Mouse (Mus musculus) forebrain, embryonic 14.5 days (tissue): ENCODE results near the gene Cars2. TPM values are rescaled to one million over a fixed set of nuclear protein-coding genes. Genes with fewer than 3 reads are reported as not detected.

Source experiments
- ATAC-seq: fragments of 200-750 bp; cut with Nextera tagmentation; 2 replicates; pipeline ENCODE4 v1.8.0; 2017; ENCODE audit warnings: mild to moderate bottlenecking, moderate library complexity
- DNase-seq: peaks from one replicate; pipeline ENCODE4 v3.0.0-alpha.2; 2015; ENCODE audit warnings: low spot score
- H3K27ac ChIP-seq: fragments of 300-500 bp; sonication (generic); 2 replicates; pipeline ENCODE4 v1.5.1; 2014; ENCODE audit warnings: low read depth, mild to moderate bottlenecking, control low read depth, low read length, moderate library complexity
- H3K27me3 ChIP-seq: fragments of 300-500 bp; sonication (generic); replicated peaks from 2 replicates; pipeline ENCODE4 v1.6.1; 2014; ENCODE audit warnings: low read length, control low read depth, mixed read lengths; ENCODE audit not compliant: control insufficient read depth, insufficient read depth
- H3K36me3 ChIP-seq: fragments of 300-500 bp; sonication (generic); 2 replicates; pipeline ENCODE4 v1.6.1; 2014; ENCODE audit warnings: low read length, control low read depth; ENCODE audit not compliant: control insufficient read depth, insufficient read depth
- H3K4me1 ChIP-seq: fragments of 300-500 bp; sonication (generic); 2 replicates; pipeline ENCODE4 v1.6.1; 2014; ENCODE audit warnings: antibody characterized with exemption, low read length, control low read depth; ENCODE audit not compliant: control insufficient read depth, insufficient read depth
- H3K4me2 ChIP-seq: fragments of 300-500 bp; sonication (generic); 2 replicates; pipeline ENCODE4 v1.6.1; 2014; ENCODE audit warnings: mild to moderate bottlenecking, control low read depth, low read length
- H3K4me3 ChIP-seq: fragments of 300-500 bp; sonication (generic); 2 replicates; pipeline ENCODE4 v1.5.1; 2014; ENCODE audit warnings: low read depth, low read length, control low read depth
- H3K9ac ChIP-seq: fragments of 300-500 bp; sonication (generic); 2 replicates; pipeline ENCODE4 v1.6.1; 2014; ENCODE audit warnings: mild to moderate bottlenecking, low read length, control low read depth, moderate library complexity
- H3K9me3 ChIP-seq: fragments of 300-500 bp; sonication (generic); replicated peaks from 2 replicates; pipeline ENCODE4 v1.6.1; 2016; ENCODE audit warnings: low read length, control low read depth, mixed read lengths; ENCODE audit not compliant: control insufficient read depth
- WGBS: fragments of 180-500 bp; shearing (Covaris S2); extraction: QIAGEN DNeasy Blood & Tissue Kit; methylation state at CpG from one replicate; pipeline ENCODE4 v1.1.7; 2014; 5-methylcytosine and 5-hydroxymethylcytosine counted together
- polyA plus RNA-seq: library from polyadenylated mRNA; unstranded; fragments of >200 nt; fragmentation: Nextera tagmentation; extraction: Ambion mirVana; gene quantifications from 2 replicates; pipeline ENCODE4 v1.2.1, GENCODE M21; 2014

The Cars2 gene
- polyA plus RNA-seq, 1 experiment from 2014 or later = 26.0 TPM

DNA sequence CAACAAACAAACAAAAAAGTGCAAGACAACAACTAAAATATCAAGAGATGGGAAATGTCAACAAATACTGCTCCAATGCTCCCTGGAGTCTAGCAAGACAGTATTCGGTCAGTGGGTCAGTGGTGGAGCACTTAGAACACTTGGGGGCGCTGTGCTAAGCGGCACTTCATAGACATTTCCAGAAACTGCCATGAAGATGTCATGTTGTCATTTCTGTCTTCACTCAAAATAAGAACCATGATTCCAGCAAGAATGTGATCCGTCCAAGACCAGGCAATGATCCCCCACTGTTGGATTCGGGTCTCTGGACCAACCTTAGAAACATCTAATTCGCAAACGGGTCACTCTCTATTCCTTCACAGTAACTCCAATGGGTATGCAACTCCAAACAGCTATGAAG is 877 bp downstream of the Cars2 start:
- 25% methylated on average over 7 of the region's 7 CpGs for WGBS
- Histone ChIP-seq H3K36me3 (0 out of 2 replicates have a peak, but pooled peaks cover 7% of the 10 kb centered on the region), H3K9ac (peak overlapping the region; percentile 87), H3K4me1 (peaks cover 12% of the 10 kb centered on the region), H3K4me3 (peak overlapping the region; percentile 77), H3K4me2 (peak overlapping the region; percentile 81), H3K27ac (peak overlapping the region; percentile 90; the same call in 1 of the 2 replicates), H3K9me3 (no peaks in the 10 kb centered on the region), H3K27me3 (no peaks in the 10 kb centered on the region)
- DNase-seq = peak; percentile 48
- ATAC-seq = no peak

DNA sequence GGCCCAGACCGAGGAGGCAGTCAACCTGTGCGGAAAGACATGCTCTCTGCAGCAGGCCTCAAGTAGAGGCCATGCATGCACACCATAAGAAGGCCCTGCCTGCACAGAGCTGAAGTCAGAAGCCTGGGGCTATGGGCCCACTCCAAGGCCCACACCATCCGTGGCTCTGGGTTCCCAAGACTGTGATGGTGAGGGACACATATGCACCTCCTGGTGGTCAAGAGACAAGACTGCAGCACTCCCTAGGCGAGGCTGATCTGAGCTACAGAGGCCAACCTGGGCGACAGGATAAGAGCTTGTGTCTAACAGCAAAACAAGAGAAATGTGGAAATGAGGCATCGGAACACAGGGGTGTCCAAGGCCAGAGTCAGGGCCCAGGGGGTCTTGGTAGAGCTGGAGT is 3.5 kb downstream of the Cars2 start:
- H3K27ac ChIP-seq = no peak overlapping the region
- peaks cover 9% of the 10 kb centered on the region for H3K4me1 ChIP-seq
- no peak overlapping the region for H3K9ac ChIP-seq
- peaks cover 11% of the 10 kb centered on the region; the same call in 1 of the 2 replicates for H3K36me3 ChIP-seq
- H3K27me3 ChIP-seq = no peaks in the 10 kb centered on the region
- no peak for ATAC-seq
- DNase-seq = no peak
- no peak overlapping the region for H3K4me2 ChIP-seq
- H3K4me3 ChIP-seq = no peak overlapping the region
- no peaks in the 10 kb centered on the region for H3K9me3 ChIP-seq
- 62% methylated on average over 6 of the region's 6 CpGs for WGBS

DNA sequence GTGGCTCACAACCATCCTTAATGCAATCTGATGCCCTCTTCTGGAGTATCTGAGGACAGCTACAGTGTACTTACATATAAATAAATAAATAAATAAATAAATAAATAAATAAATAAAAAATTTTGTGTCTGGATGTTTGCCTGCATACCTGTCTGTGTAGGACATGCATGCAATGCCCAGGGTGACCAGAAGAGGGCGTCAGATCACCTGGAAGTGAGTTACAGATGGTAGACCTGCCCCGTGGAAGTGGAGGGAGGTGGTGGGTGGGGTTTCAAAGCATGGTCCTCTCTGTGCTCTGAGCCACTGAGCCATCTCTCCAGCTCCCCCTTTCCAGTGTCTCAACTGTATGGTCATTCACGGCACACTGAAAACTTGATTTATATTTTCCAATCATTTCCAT is 6.2 kb downstream of the Cars2 start:
- peaks cover 33% of the 10 kb centered on the region for H3K36me3 ChIP-seq
- H3K4me3 ChIP-seq = no peak overlapping the region
- H3K9ac ChIP-seq = no peak overlapping the region
- WGBS = 47% methylated on average over 3 of the region's 3 CpGs
- DNase-seq (peak; percentile 35), ATAC-seq (no peak)
- H3K27me3 ChIP-seq = no peaks in the 10 kb centered on the region
- no peaks in the 10 kb centered on the region for H3K4me1 ChIP-seq
- H3K4me2 ChIP-seq = no peak overlapping the region
- H3K27ac ChIP-seq = no peak overlapping the region
- no peaks in the 10 kb centered on the region for H3K9me3 ChIP-seq

DNA sequence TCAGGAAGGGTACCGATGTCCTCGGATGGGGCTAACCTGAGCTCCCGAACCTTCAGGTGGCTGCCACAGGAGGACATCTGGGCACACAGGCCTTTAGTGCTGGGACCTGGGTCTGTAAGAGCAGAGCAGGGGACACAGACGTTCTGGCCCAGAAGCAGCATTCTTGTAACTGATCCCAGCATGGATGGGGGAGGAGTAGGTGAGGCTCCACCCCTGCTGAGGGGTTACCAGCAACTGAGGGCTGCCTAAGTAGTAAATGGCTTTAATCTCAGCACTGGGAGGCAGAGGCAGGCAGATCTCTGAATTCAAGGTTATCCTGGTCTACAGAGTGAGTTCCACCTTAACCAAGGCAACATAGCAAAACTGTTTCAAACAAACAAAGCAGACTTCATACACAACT is 7.7 kb downstream of the Cars2 start:
- DNase-seq = no peak
- Histone ChIP-seq H3K4me3 (no peak overlapping the region), H3K4me2 (no peak overlapping the region), H3K27ac (no peak overlapping the region), H3K27me3 (no peaks in the 10 kb centered on the region), H3K36me3 (peaks cover 33% of the 10 kb centered on the region), H3K4me1 (no peaks in the 10 kb centered on the region), H3K9me3 (no peaks in the 10 kb centered on the region), H3K9ac (no peak overlapping the region)
- no peak for ATAC-seq
- WGBS = 87% methylated on average over 4 of the region's 4 CpGs

DNA sequence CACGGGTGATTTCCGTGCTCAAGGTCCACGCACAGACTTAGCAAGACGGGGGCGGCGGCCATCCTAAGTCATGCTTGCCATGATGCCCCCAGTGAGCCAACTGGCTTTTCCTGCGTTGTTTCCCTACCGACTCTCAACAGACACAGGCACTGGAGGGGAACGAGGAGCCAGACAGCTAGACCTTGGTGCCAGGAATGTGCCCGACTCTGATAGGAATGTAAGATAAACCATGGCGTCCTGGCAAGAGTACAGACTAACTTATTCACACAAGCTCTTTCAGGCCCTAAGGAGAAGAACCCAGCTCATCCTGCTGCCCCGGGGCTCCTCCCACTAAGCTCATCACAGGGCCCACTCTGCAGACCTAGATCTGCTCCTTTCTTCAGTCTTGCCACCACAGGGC is 8.6 kb downstream of the Cars2 start:
- DNase-seq = no peak
- H3K36me3 ChIP-seq = peaks cover 37% of the 10 kb centered on the region

DNA sequence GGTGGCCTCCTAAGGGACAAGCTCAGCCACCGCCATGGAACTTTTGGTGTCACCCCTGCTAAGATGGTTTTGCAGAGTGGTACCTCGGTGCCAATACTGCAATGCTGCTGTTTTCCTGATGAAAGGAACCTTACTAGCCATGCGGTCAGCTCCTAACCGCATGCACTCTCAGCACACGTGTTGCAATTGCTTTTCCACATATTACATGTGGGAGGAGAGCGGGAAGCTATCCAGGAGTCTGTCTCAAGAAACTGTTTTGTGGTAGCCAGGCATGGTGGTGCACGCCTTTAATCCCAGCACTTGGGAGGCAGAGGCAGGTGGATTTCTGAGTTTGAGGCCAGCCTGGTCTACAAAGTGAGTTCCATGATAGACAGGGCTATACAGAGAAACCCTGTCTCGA is 10.4 kb downstream of the Cars2 start:
- no peaks in the 10 kb centered on the region for H3K9me3 ChIP-seq
- no peaks in the 10 kb centered on the region for H3K4me1 ChIP-seq
- DNase-seq = no peak
- WGBS = 94% methylated on average over 8 of the region's 8 CpGs
- ATAC-seq = no peak
- no peaks in the 10 kb centered on the region for H3K27me3 ChIP-seq
- H3K4me3 ChIP-seq = no peak overlapping the region
- no peak overlapping the region for H3K4me2 ChIP-seq
- no peak overlapping the region for H3K9ac ChIP-seq
- H3K36me3 ChIP-seq = peaks cover 38% of the 10 kb centered on the region
- H3K27ac ChIP-seq = no peak overlapping the region

More for the DNA sequence above, 8.6 kb downstream of the Cars2 start:
- WGBS = 98% methylated on average over 12 of the region's 12 CpGs
- ATAC-seq = no peak
- no peak overlapping the region for H3K9ac ChIP-seq
- no peak overlapping the region for H3K4me3 ChIP-seq
- no peaks in the 10 kb centered on the region for H3K9me3 ChIP-seq
- no peaks in the 10 kb centered on the region for H3K27me3 ChIP-seq
- no peaks in the 10 kb centered on the region for H3K4me1 ChIP-seq
- H3K4me2 ChIP-seq = no peak overlapping the region
- H3K27ac ChIP-seq = no peak overlapping the region

DNA sequence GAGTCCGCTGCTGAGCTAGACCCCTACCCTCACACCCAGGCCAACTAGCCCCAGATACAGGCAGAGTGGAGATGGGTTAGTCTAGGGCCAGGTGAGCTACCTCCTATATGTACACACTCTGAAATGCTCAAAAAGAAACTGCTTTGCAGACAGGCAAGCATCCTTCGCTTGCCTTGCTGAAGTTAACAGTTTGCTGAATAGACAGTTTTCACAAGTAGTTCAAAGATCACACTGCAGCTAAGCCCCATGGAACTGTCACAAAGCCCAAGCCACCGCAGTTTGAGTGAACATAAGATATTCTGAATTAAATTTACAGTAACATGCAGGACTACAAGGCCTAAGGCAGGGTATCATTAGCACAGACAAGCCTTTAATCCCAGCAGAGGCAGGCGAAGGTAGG is 11.5 kb downstream of the Cars2 start:
- Histone ChIP-seq H3K4me2 (no peak overlapping the region), H3K27ac (no peak overlapping the region), H3K27me3 (no peaks in the 10 kb centered on the region), H3K4me1 (0 out of 2 replicates have a peak, but pooled peaks cover 5% of the 10 kb centered on the region), H3K36me3 (peaks cover 38% of the 10 kb centered on the region), H3K9ac (no peak overlapping the region), H3K4me3 (no peak overlapping the region), H3K9me3 (no peaks in the 10 kb centered on the region)
- no peak for ATAC-seq
- no peak for DNase-seq
- WGBS = 94% methylated on average over 4 of the region's 4 CpGs

DNA sequence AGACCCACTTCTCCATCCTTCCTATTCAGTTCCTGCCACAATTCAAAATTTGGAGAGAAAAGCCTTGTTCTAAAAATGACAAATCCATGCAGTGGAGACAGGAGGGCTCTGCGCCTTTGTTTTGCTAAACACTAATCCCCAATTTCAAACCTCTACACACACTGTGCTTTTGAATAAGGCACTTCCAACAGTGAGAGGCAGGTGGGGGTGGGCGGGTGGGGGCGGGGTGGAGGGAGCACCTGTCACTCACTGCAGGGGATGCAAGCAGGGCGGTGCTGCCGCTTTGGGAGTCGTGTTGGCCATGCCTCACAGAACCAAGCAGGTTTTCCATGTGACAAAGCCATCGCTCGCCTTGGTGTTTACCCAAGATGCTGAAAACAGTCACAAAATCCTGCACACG is 16.1 kb downstream of the Cars2 start:
- H3K4me1 ChIP-seq = 0 out of 2 replicates have a peak, but pooled peaks cover 5% of the 10 kb centered on the region
- peaks cover 21% of the 10 kb centered on the region for H3K36me3 ChIP-seq
- peak; percentile 34; the same call in 1 of the 2 replicates for ATAC-seq
- no peak overlapping the region for H3K4me3 ChIP-seq
- H3K9ac ChIP-seq = no peak overlapping the region; the same call in 1 of the 2 replicates
- H3K27ac ChIP-seq = no peak overlapping the region
- DNase-seq = no peak
- no peaks in the 10 kb centered on the region for H3K27me3 ChIP-seq
- 9% methylated on average over 9 of the region's 9 CpGs for WGBS
- no peaks in the 10 kb centered on the region for H3K9me3 ChIP-seq
- no peak overlapping the region for H3K4me2 ChIP-seq

DNA sequence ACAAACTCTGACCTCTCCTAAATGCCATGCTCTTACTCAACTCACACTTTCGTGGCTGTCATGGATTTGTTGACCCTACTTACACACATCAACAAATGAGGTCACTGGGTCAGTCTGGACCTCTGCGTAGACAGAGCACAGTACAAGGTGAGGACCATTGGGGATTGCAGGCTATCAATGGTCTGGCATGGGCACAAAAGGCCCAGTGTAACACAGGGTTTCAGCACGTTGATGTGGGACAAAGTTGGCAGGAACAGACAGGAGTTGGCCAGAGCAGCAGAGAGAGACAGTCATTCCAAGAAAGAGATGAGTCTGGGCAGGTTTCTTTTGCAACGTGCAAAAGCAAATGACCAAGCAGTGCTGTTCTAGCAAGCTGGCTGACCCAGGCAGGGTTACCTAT is 19.7 kb downstream of the Cars2 start:
- WGBS = 82% methylated on average over 4 of the region's 4 CpGs
- Histone ChIP-seq H3K27ac (no peak overlapping the region), H3K36me3 (peaks cover 25% of the 10 kb centered on the region), H3K4me2 (no peak overlapping the region), H3K4me3 (no peak overlapping the region), H3K9ac (no peak overlapping the region), H3K27me3 (no peaks in the 10 kb centered on the region), H3K9me3 (no peaks in the 10 kb centered on the region), H3K4me1 (0 out of 2 replicates have a peak, but pooled peaks cover 5% of the 10 kb centered on the region)
- ATAC-seq (no peak), DNase-seq (no peak)
